Mouse (Mus musculus): Measurements from ENCODE around the gene Draxin.

The Draxin gene

GRCm38 (mm10) chr4:148114758-148115391 lies 15.6 kb downstream of the Draxin start:
- peak; percentile 95 for DNase-seq (ENCODE audit: low spot score)

GRCm38 (mm10) chr4:148112519-148112918 lies 18.0 kb downstream of the Draxin start:
- DNase-seq (ENCODE audit: low spot score), result no peak

- DNase-seq (ENCODE audit: low spot score), result no peak
These were observed 21.3 kb downstream of the Draxin start for GRCm38 (mm10) chr4:148109215-148109614.

GRCm38 (mm10) chr4:148108565-148109100 lies 21.9 kb downstream of the Draxin start:
- DNase-seq (ENCODE audit: low spot score), result no peak

GRCm38 (mm10) chr4:148107621-148108291 lies 22.7 kb downstream of the Draxin start:
- peak; percentile 76 for DNase-seq (ENCODE audit: low spot score)

GRCm38 (mm10) chr4:148104146-148104545 lies 26.4 kb downstream of the Draxin start:
- no peak for DNase-seq (ENCODE audit: low spot score)

GRCm38 (mm10) chr4:148101801-148102527 lies 28.5 kb downstream of the Draxin start:
- DNase-seq (ENCODE audit: low spot score), result peak; percentile 82

GRCm38 (mm10) chr4:148098666-148099065 lies 31.8 kb downstream of the Draxin start:
- no peak for DNase-seq (ENCODE audit: low spot score)

- DNase-seq (ENCODE audit: low spot score), result no peak
These were observed 32.6 kb downstream of the Draxin start for GRCm38 (mm10) chr4:148097936-148098335.

- DNase-seq (ENCODE audit: low spot score), result no peak
These were observed 35.4 kb downstream of the Draxin start for GRCm38 (mm10) chr4:148095081-148095480.

GRCm38 (mm10) chr4:148094161-148094560 lies 36.3 kb downstream of the Draxin start:
- no peak for DNase-seq (ENCODE audit: low spot score)

GRCm38 (mm10) chr4:148092551-148093271 lies 37.8 kb downstream of the Draxin start:
- no peak for DNase-seq (ENCODE audit: low spot score)

- no peak for DNase-seq (ENCODE audit: low spot score)
These were observed 39.3 kb downstream of the Draxin start for GRCm38 (mm10) chr4:148091181-148091580.

GRCm38 (mm10) chr4:148089166-148089565 lies 41.3 kb downstream of the Draxin start:
- no peak for DNase-seq (ENCODE audit: low spot score)

- DNase-seq (ENCODE audit: low spot score), result peak; percentile 98
These were observed 42.5 kb downstream of the Draxin start, which contains the start of gene Agtrap for GRCm38 (mm10) chr4:148087907-148088527. Gene Agtrap (minus strand): TSS chr4:148088031.

- peak; percentile 43 for DNase-seq (ENCODE audit: low spot score)
These were observed 43.2 kb downstream of the Draxin start for GRCm38 (mm10) chr4:148087091-148087906.

- DNase-seq (ENCODE audit: low spot score), result no peak
These were observed 44.6 kb downstream of the Draxin start for GRCm38 (mm10) chr4:148085907-148086305.

- DNase-seq (ENCODE audit: low spot score), result peak; percentile 47
These were observed 45.2 kb downstream of the Draxin start for GRCm38 (mm10) chr4:148085131-148085906.

- DNase-seq (ENCODE audit: low spot score), result peak; percentile 86
These were observed 46.2 kb downstream of the Draxin start for GRCm38 (mm10) chr4:148084261-148084714.
